Mouse (Mus musculus) MEL (cell line): ENCODE measurements around the gene Prr12. TPM values are rescaled to one million over a fixed set of nuclear protein-coding genes. Genes with fewer than 3 reads are reported as not detected.

ENCODE experiments used
- DNase-seq: peaks from one replicate; pipeline ENCODE4 v3.0.0; 2011; ENCODE audit warnings: low read depth, low spot score
- H3K27ac ChIP-seq: 2 replicates; pipeline ENCODE4 v1.5.1; 2012; ENCODE audit warnings: low read depth, mild to moderate bottlenecking, control low read depth, low read length, moderate library complexity; ENCODE audit not compliant: control insufficient read depth
- H3K27me3 ChIP-seq, 2 experiments: fragments of 150-350 bp in 1 of 2; sonication (generic) in 1 of 2; 2 replicates each; pipeline ENCODE4 v1.6.1; 2012; ENCODE audit warnings: low read length in 2 of 2, mild to moderate bottlenecking in 2 of 2, improper control_type of control experiment in 1 of 2, moderate library complexity in 1 of 2; ENCODE audit not compliant: insufficient read depth in 2 of 2, control insufficient read depth in 1 of 2
- H3K36me3 ChIP-seq, 2 experiments: 2 replicates each; pipeline ENCODE4 v1.6.1; 2012 to 2014; ENCODE audit warnings: low read length in 2 of 2, improper control_type of control experiment in 1 of 2, inconsistent platforms in 1 of 2, mild to moderate bottlenecking in 1 of 2; ENCODE audit not compliant: insufficient read depth in 2 of 2, control insufficient read depth in 1 of 2
- H3K4me1 ChIP-seq, 2 experiments: fragments of 150-350 bp in 1 of 2; sonication (generic) in 1 of 2; 2 replicates each; pipeline ENCODE4 v1.6.1; 2012; ENCODE audit warnings: low read length in 2 of 2, improper control_type of control experiment in 1 of 2, mild to moderate bottlenecking in 1 of 2; ENCODE audit not compliant: insufficient read depth in 2 of 2, control insufficient read depth in 1 of 2
- H3K4me3 ChIP-seq, 2 experiments: fragments of 150-350 bp in 1 of 2; sonication (generic) in 1 of 2; 2 replicates each; pipeline ENCODE4 v1.5.1; 2012; ENCODE audit warnings: low read depth in 2 of 2, low read length in 2 of 2, mild to moderate bottlenecking in 2 of 2, moderate library complexity in 2 of 2, control low read depth in 1 of 2, improper control_type of control experiment in 1 of 2; ENCODE audit not compliant: control insufficient read depth in 1 of 2, insufficient read depth in 1 of 2
- H3K79me2 ChIP-seq: 2 replicates; pipeline ENCODE4 v1.6.1; 2012; ENCODE audit warnings: mild to moderate bottlenecking, low read length, moderate library complexity; ENCODE audit not compliant: control insufficient read depth, poor library complexity, insufficient read depth
- H3K9ac ChIP-seq: 2 replicates; pipeline ENCODE4 v1.6.1; 2012; ENCODE audit warnings: low read depth, mild to moderate bottlenecking, control low read depth, low read length, moderate library complexity; ENCODE audit not compliant: control insufficient read depth, poor library complexity, severe bottlenecking
- H3K9me3 ChIP-seq: fragments of 150-350 bp; sonication (generic); replicated peaks from 2 replicates; pipeline ENCODE4 v1.6.1; 2012; ENCODE audit warnings: mild to moderate bottlenecking, low read length, improper control_type of control experiment, moderate library complexity; ENCODE audit not compliant: insufficient read depth
- BHLHE40 ChIP-seq: IDR thresholded peaks from 2 replicates; pipeline ENCODE4 v1.6.1; 2012; ENCODE audit warnings: low read depth, mild to moderate bottlenecking, inconsistent platforms, low read length, improper control_type of control experiment, borderline replicate concordance
- CHD1 ChIP-seq: IDR thresholded peaks from 2 replicates; pipeline ENCODE4 v1.6.1; 2012; ENCODE audit warnings: low read depth, mild to moderate bottlenecking, inconsistent platforms, low read length, improper control_type of control experiment
- CHD2 ChIP-seq: IDR thresholded peaks from 2 replicates; pipeline ENCODE4 v1.6.1; 2011; ENCODE audit warnings: low read length, improper control_type of control experiment
- E2F4 ChIP-seq: IDR thresholded peaks from 2 replicates; pipeline ENCODE4 v1.6.1; 2011; ENCODE audit warnings: low read depth, low read length, improper control_type of control experiment, borderline replicate concordance
- ELF1 ChIP-seq: IDR thresholded peaks from 2 replicates; pipeline ENCODE4 v1.6.1; 2014; ENCODE audit warnings: low read depth, mild to moderate bottlenecking, inconsistent platforms, low read length, improper control_type of control experiment, moderate library complexity
- EP300 ChIP-seq, 2 experiments: IDR thresholded peaks; 2 replicates each; pipeline ENCODE4 v1.6.1; 2011; ENCODE audit warnings: improper control_type of control experiment in 2 of 2, low read length in 2 of 2, low read depth in 1 of 2, mild to moderate bottlenecking in 1 of 2
- GABPA ChIP-seq: IDR thresholded peaks from 2 replicates; pipeline ENCODE4 v1.6.1; 2012; ENCODE audit warnings: low read depth, mild to moderate bottlenecking, inconsistent platforms, low read length, improper control_type of control experiment, moderate library complexity
- GATA1 ChIP-seq: IDR thresholded peaks from 2 replicates; pipeline ENCODE4 v1.6.1; 2011; ENCODE audit warnings: low read depth, low read length, improper control_type of control experiment
- HCFC1 ChIP-seq: IDR thresholded peaks from 2 replicates; pipeline ENCODE4 v1.6.1; 2012; ENCODE audit warnings: low read depth, mild to moderate bottlenecking, inconsistent platforms, low read length, improper control_type of control experiment, moderate library complexity
- JUND ChIP-seq: IDR thresholded peaks from 2 replicates; pipeline ENCODE4 v1.6.1; 2011; ENCODE audit warnings: low read depth, mild to moderate bottlenecking, improper control_type of control experiment, low read length
- KAT2A ChIP-seq: conservative IDR thresholded peaks from 2 replicates; pipeline ENCODE4 v1.6.1; 2012; ENCODE audit warnings: low read depth, low read length, improper control_type of control experiment, inconsistent platforms
- MAZ ChIP-seq: IDR thresholded peaks from 2 replicates; pipeline ENCODE4 v1.6.1; 2012; ENCODE audit warnings: low read depth, mild to moderate bottlenecking, inconsistent platforms, low read length, improper control_type of control experiment
- MEF2A ChIP-seq: IDR thresholded peaks from 2 replicates; pipeline ENCODE4 v1.6.1; 2014; ENCODE audit warnings: low read depth, mild to moderate bottlenecking, inconsistent platforms, low read length, improper control_type of control experiment; ENCODE audit not compliant: poor library complexity, insufficient replicate concordance, severe bottlenecking; ENCODE audit errors: extremely low read depth
- MYC ChIP-seq: IDR thresholded peaks from 2 replicates; pipeline ENCODE4 v1.6.1; 2011; ENCODE audit warnings: low read depth, mild to moderate bottlenecking, low read length, improper control_type of control experiment, moderate library complexity
- NELFE ChIP-seq: IDR thresholded peaks from 2 replicates; pipeline ENCODE4 v1.6.1; 2011; ENCODE audit warnings: low read depth, low read length, improper control_type of control experiment
- NRF1 ChIP-seq: IDR thresholded peaks from 2 replicates; pipeline ENCODE4 v1.6.1; 2014; ENCODE audit warnings: low read depth, mild to moderate bottlenecking, inconsistent platforms, low read length, improper control_type of control experiment, moderate library complexity; ENCODE audit not compliant: poor library complexity, insufficient read depth, severe bottlenecking
- POLR2A ChIP-seq, 2 experiments: IDR thresholded peaks; 2 replicates each; pipeline ENCODE4 v1.6.1; 2011 to 2012; ENCODE audit warnings: low read length in 2 of 2, mild to moderate bottlenecking in 2 of 2, control low read depth in 1 of 2, improper control_type of control experiment in 1 of 2, low read depth in 1 of 2, moderate library complexity in 1 of 2; ENCODE audit not compliant: control insufficient read depth in 1 of 2, insufficient read depth in 1 of 2, poor library complexity in 1 of 2
- POLR2AphosphoS2 ChIP-seq: IDR thresholded peaks from 2 replicates; pipeline ENCODE4 v1.6.1; 2011; ENCODE audit warnings: low read length, improper control_type of control experiment
- POLR2AphosphoS5 ChIP-seq: IDR thresholded peaks from 2 replicates; pipeline ENCODE4 v1.6.1; 2012; ENCODE audit warnings: low read depth, borderline replicate concordance, mild to moderate bottlenecking, inconsistent platforms, low read length, moderate library complexity, mixed read lengths
- RCOR1 ChIP-seq: IDR thresholded peaks from 2 replicates; pipeline ENCODE4 v1.6.1; 2012; ENCODE audit warnings: low read depth, mild to moderate bottlenecking, inconsistent platforms, low read length, improper control_type of control experiment
- SMC3 ChIP-seq: IDR thresholded peaks from 2 replicates; pipeline ENCODE4 v1.6.1; 2011; ENCODE audit warnings: low read depth, low read length, improper control_type of control experiment
- TAL1 ChIP-seq: IDR thresholded peaks from 2 replicates; pipeline ENCODE4 v1.6.1; 2012; ENCODE audit warnings: mild to moderate bottlenecking, inconsistent platforms, low read length, moderate library complexity, mixed read lengths
- TBP ChIP-seq: IDR thresholded peaks from 2 replicates; pipeline ENCODE4 v1.8.0; 2011; ENCODE audit warnings: low read depth, low read length, improper control_type of control experiment
- TCF12 ChIP-seq: IDR thresholded peaks from 2 replicates; pipeline ENCODE4 v1.6.1; 2014; ENCODE audit warnings: low read depth, mild to moderate bottlenecking, inconsistent platforms, low read length, improper control_type of control experiment, moderate library complexity
- UBTF ChIP-seq: IDR thresholded peaks from 2 replicates; pipeline ENCODE4 v1.6.1; 2012; ENCODE audit warnings: low read depth, mild to moderate bottlenecking, inconsistent platforms, low read length, improper control_type of control experiment, moderate library complexity, borderline replicate concordance; ENCODE audit not compliant: insufficient read depth
- USF2 ChIP-seq, 2 experiments: IDR thresholded peaks; 2 replicates each; pipeline ENCODE4 v1.6.1; 2011 to 2012; ENCODE audit warnings: improper control_type of control experiment in 2 of 2, low read length in 2 of 2, borderline replicate concordance in 1 of 2, inconsistent platforms in 1 of 2, low read depth in 1 of 2, mild to moderate bottlenecking in 1 of 2; ENCODE audit not compliant: insufficient read depth in 1 of 2
- ZC3H11A ChIP-seq: IDR thresholded peaks from 2 replicates; pipeline ENCODE4 v1.6.1; 2012; ENCODE audit warnings: low read depth, mild to moderate bottlenecking, inconsistent platforms, low read length, improper control_type of control experiment
- ZKSCAN1 ChIP-seq: IDR thresholded peaks from 2 replicates; pipeline ENCODE4 v1.6.1; 2012; ENCODE audit warnings: low read depth, mild to moderate bottlenecking, inconsistent platforms, low read length, improper control_type of control experiment, moderate library complexity
- ZNF384 ChIP-seq: IDR thresholded peaks from 2 replicates; pipeline ENCODE4 v1.6.1; 2012; ENCODE audit warnings: low read depth, mild to moderate bottlenecking, inconsistent platforms, low read length, improper control_type of control experiment
- polyA plus RNA-seq, 2 experiments: library from polyadenylated mRNA; stranded (reverse) in 1 of 2; unstranded in 1 of 2; fragments of >175 nt in 1 of 2; fragments of >200 nt in 1 of 2; gene quantifications; 2 replicates each; pipeline versions ENCODE4 v1.2.1 to v1.2.4; 2012; ENCODE audit warnings: low replicate concordance in 2 of 2, low read depth in 1 of 2; ENCODE audit not compliant: insufficient read length in 2 of 2, insufficient read depth in 1 of 2, missing spikeins in 1 of 2
- total RNA-seq: library from RNA; depleted of rRNA; stranded (reverse); fragments of 300-350 nt; gene quantifications from 2 replicates; pipeline ENCODE4 v1.2.3, GENCODE M21; 2012

The Prr12 gene
- total and polyA plus RNA-seq, 3 experiments, result 3.5 to 32.1 TPM; not detected in 1

DNA sequence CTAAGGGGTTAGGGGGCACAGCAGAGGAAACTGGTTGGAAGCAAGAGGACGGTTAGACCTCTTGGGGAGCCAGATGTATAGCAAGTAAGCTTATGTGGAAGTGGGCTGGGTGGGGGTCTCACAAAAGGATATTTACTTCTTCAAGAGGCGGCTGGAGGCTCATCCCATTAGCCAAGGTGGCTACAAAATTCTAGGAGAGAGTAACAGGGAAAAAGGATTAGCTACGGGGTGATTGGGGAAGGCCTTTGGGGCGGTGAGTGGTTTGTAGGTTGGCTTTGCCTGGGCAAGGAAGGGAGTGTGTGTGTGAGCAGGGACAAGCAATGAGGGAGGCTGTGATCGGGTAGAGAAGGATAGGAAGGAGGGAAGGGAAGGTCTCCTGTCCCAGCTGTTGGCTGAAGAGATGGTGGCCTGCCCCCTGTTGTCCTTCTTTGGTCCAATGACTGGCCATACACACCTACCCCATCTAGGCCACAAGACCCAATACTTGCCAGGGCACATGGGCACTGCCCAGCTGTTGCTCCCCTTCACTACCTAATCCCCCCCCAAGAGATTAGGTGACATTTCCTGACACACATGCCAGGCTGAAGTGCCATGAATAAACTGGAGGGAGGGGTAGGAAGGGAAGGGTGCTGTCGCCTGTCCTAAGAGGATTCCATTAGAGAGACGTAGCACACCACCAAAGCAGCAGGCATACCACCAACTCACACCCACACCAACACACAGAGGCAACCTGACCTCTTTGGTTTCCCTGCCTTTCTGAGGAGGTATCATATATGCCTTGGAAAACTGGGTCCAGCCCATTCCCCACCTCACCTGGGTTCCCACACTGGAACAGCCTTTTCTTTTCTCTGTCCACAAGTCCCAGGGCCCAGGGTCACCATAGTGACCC lies 68.5 kb downstream of the Prr12 start:
- DNase-seq, result no peak
- Histone ChIP-seq H3K4me1 (peaks cover 0 to 11% of the 10 kb centered on the region in 2 experiments; a peak in 3 of 4 replicates), H3K27me3 (no peaks in the 10 kb centered on the region), H3K4me3 (peak overlapping the region in 1 of 2 experiments; percentile 72; a peak in 2 of 4 replicates), H3K9ac (peak overlapping the region; percentile 99), H3K79me2 (peaks cover 45% of the 10 kb centered on the region), H3K9me3 (no peaks in the 10 kb centered on the region), H3K27ac (no peak overlapping the region), H3K36me3 (peaks cover 10 to 12% of the 10 kb centered on the region in 2 experiments)
- TF ChIP-seq HCFC1 (no peak), USF2 (IDR thresholded peaks at IDR 0.05; ENCODE audit: borderline replicate concordance in 1 of 2, insufficient read depth in 1 of 2, low read depth in 1 of 2, low read length in 2 of 2) (no peak), RCOR1 (no peak), BHLHE40 (no peak), CHD1 (no peak), ZKSCAN1 (no peak), TCF12 (no peak)

DNA sequence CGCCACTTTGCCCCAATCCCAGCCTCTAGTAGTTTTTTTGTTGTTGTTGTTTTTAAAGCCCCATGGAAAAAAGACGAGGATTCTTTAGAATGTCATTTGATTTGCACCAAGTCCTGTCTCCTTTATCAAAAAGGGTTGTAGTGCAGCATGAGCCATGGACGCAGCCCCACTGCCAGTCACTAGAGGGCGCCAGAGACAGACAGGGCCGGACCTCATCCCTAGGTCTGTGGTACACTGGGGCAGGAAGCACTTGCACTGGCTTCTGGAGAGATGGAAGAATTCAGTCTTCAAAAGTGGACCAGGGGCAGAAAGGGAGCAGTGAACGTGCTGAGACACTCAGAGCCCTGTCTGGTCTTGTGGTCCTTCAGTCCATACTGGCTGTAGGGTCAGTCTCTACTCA lies 69.6 kb downstream of the Prr12 start:
- no peak overlapping the region for H3K4me3 ChIP-seq
- no peaks in the 10 kb centered on the region for H3K9me3 ChIP-seq
- H3K27ac ChIP-seq, result no peak overlapping the region
- DNase-seq, result peak; percentile 87
- peaks cover 43% of the 10 kb centered on the region for H3K79me2 ChIP-seq
- no peaks in the 10 kb centered on the region for H3K27me3 ChIP-seq
- H3K9ac ChIP-seq, result no peak overlapping the region
- peaks cover 4 to 12% of the 10 kb centered on the region in 2 experiments for H3K36me3 ChIP-seq
- peaks cover 0 to 6% of the 10 kb centered on the region in 2 experiments; a peak in 3 of 4 replicates for H3K4me1 ChIP-seq
- TF ChIP-seq MYC, result no peak
- TF ChIP-seq CHD2, result no peak
- TF ChIP-seq SMC3, result peak; percentile 51
- TF ChIP-seq POLR2A (IDR thresholded peaks at IDR 0.05; ENCODE audit: control insufficient read depth in 1 of 2, insufficient read depth in 1 of 2, low read depth in 1 of 2, low read length in 2 of 2, poor library complexity in 1 of 2), result no peak
- no peak for TF ChIP-seq MEF2A
- no peak for TF ChIP-seq JUND
- TF ChIP-seq ELF1, result no peak
- TF ChIP-seq UBTF, result no peak
- TF ChIP-seq ZNF384, result no peak
- no peak for TF ChIP-seq KAT2A
- no peak for TF ChIP-seq NELFE
- TF ChIP-seq ZKSCAN1, result no peak
- TF ChIP-seq HCFC1, result peak; percentile 29; the same call in 1 of the 2 replicates
- TF ChIP-seq NRF1, result no peak
- TF ChIP-seq POLR2AphosphoS5, result no peak
- TF ChIP-seq POLR2AphosphoS2, result no peak
- peak; percentile 38; the same call in 1 of the 2 replicates for TF ChIP-seq ZC3H11A
- TF ChIP-seq GABPA, result no peak
- TF ChIP-seq EP300 (IDR thresholded peaks at IDR 0.05; ENCODE audit: low read depth in 1 of 2, low read length in 2 of 2), result no peak
- TF ChIP-seq E2F4, result no peak
- TF ChIP-seq GATA1, result no peak
- no peak for TF ChIP-seq TCF12
- TF ChIP-seq TAL1, result no peak
- TF ChIP-seq MAZ, result no peak
- 0 out of 2 replicates have a peak, but pooled peaks have one; percentile 32 for TF ChIP-seq TBP
